Mouse (Mus musculus) liver, embryonic 14.5 days (tissue): Measurements from ENCODE around the gene P2ry6. TPM values are rescaled to one million over a fixed set of nuclear protein-coding genes. Genes with fewer than 3 reads are reported as not detected.

Source experiments
- ATAC-seq: fragments of 200-750 bp; cut with Nextera tagmentation; 2 replicates; pipeline ENCODE4 v1.8.0; 2017; ENCODE audit warnings: moderate number of reproducible peaks, mild to moderate bottlenecking, moderate library complexity; ENCODE audit not compliant: insufficient read depth
- DNase-seq, 3 experiments: peaks; one replicate each; pipeline ENCODE4 v3.0.0-alpha.2; 2012 to 2013; ENCODE audit warnings: low read depth in 3 of 3, low spot score in 3 of 3
- H3K27ac ChIP-seq: fragments of 300-500 bp; sonication (generic); 2 replicates; pipeline ENCODE4 v1.5.1; 2014; ENCODE audit warnings: moderate library complexity, mild to moderate bottlenecking, control low read depth, inconsistent platforms
- H3K27me3 ChIP-seq: fragments of 300-500 bp; sonication (generic); 2 replicates; pipeline ENCODE4 v1.6.1; 2014; ENCODE audit warnings: mild to moderate bottlenecking, low read length, moderate library complexity; ENCODE audit not compliant: control insufficient read depth, insufficient read depth
- H3K36me3 ChIP-seq: fragments of 300-500 bp; sonication (generic); replicated peaks from 2 replicates; pipeline ENCODE4 v1.6.1; 2014; ENCODE audit warnings: low read depth; ENCODE audit not compliant: control insufficient read depth, insufficient read depth
- H3K4me1 ChIP-seq, 2 experiments: fragments of 200-500 bp in 1 of 2; fragments of 300-500 bp in 1 of 2; sonication (generic) in 1 of 2; replicated peaks; 2 replicates each; pipeline ENCODE4 v1.6.1; 2012 to 2014; ENCODE audit warnings: antibody characterized with exemption in 1 of 2, inconsistent platforms in 1 of 2, low read length in 1 of 2; ENCODE audit not compliant: control insufficient read depth in 2 of 2, insufficient read depth in 2 of 2
- H3K4me2 ChIP-seq: fragments of 300-500 bp; sonication (generic); 2 replicates; pipeline ENCODE4 v1.6.1; 2014; ENCODE audit warnings: low read depth, mild to moderate bottlenecking, control low read depth, moderate library complexity
- H3K4me3 ChIP-seq, 2 experiments: fragments of 200-500 bp in 1 of 2; fragments of 300-500 bp in 1 of 2; sonication (generic) in 1 of 2; 2 replicates each; pipeline ENCODE4 v1.5.1; 2012 to 2014; ENCODE audit warnings: low read depth in 2 of 2, low read length in 2 of 2, mild to moderate bottlenecking in 2 of 2, control low read depth in 1 of 2, inconsistent platforms in 1 of 2, moderate library complexity in 1 of 2; ENCODE audit not compliant: insufficient read depth in 1 of 2
- H3K9ac ChIP-seq: fragments of 300-500 bp; sonication (generic); replicated peaks from 2 replicates; pipeline ENCODE4 v1.6.1; 2014; ENCODE audit warnings: mild to moderate bottlenecking, control low read depth, moderate library complexity
- H3K9me3 ChIP-seq: fragments of 300-500 bp; sonication (generic); 2 replicates; pipeline ENCODE4 v1.6.1; 2016; ENCODE audit warnings: low read length, mixed read lengths; ENCODE audit not compliant: control insufficient read depth
- CTCF ChIP-seq: IDR thresholded peaks from 2 replicates; pipeline ENCODE4 v1.5.1; 2016; ENCODE audit warnings: antibody characterized with exemption, low read depth, control low read depth
- EP300 ChIP-seq: IDR thresholded peaks from 2 replicates; pipeline ENCODE4 v1.6.1; 2016; ENCODE audit warnings: antibody characterized with exemption, low read depth
- WGBS: fragments of 180-500 bp; shearing (Covaris S2); extraction: QIAGEN DNeasy Blood & Tissue Kit; methylation state at CpG from one replicate; pipeline ENCODE4 v1.1.7; 2014; ENCODE audit not compliant: insufficient replicate concordance; 5-methylcytosine and 5-hydroxymethylcytosine counted together
- polyA plus RNA-seq, 2 experiments: library from polyadenylated mRNA; depleted of rRNA in 1 of 2; stranded (reverse) in 1 of 2; unstranded in 1 of 2; fragments of >200 nt; fragmentation: Nextera tagmentation in 1 of 2; extraction: Ambion mirVana in 1 of 2; gene quantifications; 2 replicates each; pipeline versions ENCODE4 v1.2.1 to v1.2.3; 2012 to 2014

The P2ry6 gene
- polyA plus RNA-seq, 2 experiments = 2.0 to 2.9 TPM

DNA sequence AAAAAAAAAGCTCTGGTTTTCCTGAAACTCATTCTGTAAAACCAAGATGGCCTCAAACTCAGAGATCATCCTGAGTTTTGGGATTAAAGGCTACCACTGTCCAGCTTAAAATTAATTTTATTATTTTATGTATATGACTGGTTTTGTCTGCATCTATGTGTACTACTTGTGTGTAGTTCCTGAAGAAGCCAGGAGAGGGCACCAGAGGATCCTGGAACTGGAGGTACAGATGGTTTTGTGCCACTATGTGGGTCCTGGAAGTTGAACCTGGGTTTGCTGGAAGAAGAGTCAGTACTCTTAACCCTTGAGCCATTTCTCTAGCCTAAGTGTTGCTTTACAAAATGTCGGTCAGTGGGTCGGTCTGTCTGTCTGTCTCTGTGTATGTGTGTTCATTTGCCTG is 16.0 kb downstream of the P2ry6 start:
- H3K4me2 ChIP-seq = no peak overlapping the region
- TF ChIP-seq CTCF (peak; percentile 52), EP300 (no peak)
- no peak overlapping the region for H3K27ac ChIP-seq
- peak in 1 of 3 experiments; percentile 23 for DNase-seq
- H3K4me3 ChIP-seq = no peak overlapping the region
- H3K9ac ChIP-seq = no peak overlapping the region
- H3K36me3 ChIP-seq = no peaks in the 10 kb centered on the region
- ATAC-seq = no peak
- no peaks in the 10 kb centered on the region for H3K27me3 ChIP-seq
- 85% methylated on average over 2 of the region's 2 CpGs for WGBS
- H3K4me1 ChIP-seq = peaks cover 0 to 6% of the 10 kb centered on the region in 2 experiments; a peak in 2 of 4 replicates
- H3K9me3 ChIP-seq = no peaks in the 10 kb centered on the region

DNA sequence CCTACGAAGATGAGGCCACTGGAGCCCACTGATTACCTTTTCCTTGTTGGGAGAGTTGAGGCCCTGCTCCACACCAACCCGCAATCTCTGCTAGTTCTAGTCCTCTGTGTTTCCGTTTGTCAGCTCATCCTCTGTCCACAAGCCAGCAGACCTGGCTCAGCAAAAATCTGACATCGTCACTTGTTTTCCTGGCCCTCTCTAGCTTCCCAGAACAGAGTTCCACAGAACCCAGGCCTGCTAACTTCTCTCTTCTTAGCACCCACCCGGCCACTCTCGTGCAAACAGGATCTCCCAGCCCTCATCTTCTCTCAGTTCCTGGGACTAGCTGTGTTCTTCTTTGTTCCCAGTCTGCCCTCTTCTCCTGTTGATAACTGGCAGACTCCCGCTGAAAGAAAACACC is 21.8 kb downstream of the P2ry6 start:
- DNase-seq (no peak), ATAC-seq (no peak)
- Histone ChIP-seq H3K9me3 (no peaks in the 10 kb centered on the region), H3K4me2 (no peak overlapping the region), H3K27me3 (no peaks in the 10 kb centered on the region), H3K4me3 (no peak overlapping the region), H3K36me3 (no peaks in the 10 kb centered on the region), H3K27ac (no peak overlapping the region), H3K9ac (no peak overlapping the region), H3K4me1 (peaks cover 2 to 31% of the 10 kb centered on the region in 2 experiments; a peak in 2 of 4 replicates)
- WGBS = 60% methylated on average over 7 of the region's 7 CpGs
- no peak for TF ChIP-seq EP300
- no peak for TF ChIP-seq CTCF

DNA sequence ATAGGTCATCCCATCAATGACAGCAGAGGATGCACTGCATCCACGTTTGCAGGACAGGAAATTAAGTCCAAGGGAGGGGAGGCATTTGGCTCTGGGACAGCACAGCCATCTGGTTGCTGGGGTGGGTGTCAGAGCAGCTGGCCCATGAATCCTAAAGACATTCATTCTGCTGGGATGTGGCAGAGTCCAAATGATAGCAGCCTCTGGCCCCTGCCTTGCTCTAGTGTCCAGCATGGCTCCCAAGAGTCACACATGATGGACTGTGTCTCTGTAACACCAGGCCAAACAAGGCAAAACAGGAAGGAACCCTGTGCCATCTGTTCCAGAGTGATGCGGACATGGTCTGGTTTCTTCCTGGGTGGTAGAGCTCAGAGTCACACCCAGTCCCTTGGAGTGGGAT is 22.5 kb downstream of the P2ry6 start:
- no peaks in the 10 kb centered on the region for H3K9me3 ChIP-seq
- H3K36me3 ChIP-seq = no peaks in the 10 kb centered on the region
- WGBS = 43% methylated on average over 2 of the region's 2 CpGs
- H3K9ac ChIP-seq = no peak overlapping the region
- H3K4me3 ChIP-seq = no peak overlapping the region
- H3K4me2 ChIP-seq = no peak overlapping the region
- no peaks in the 10 kb centered on the region for H3K27me3 ChIP-seq
- H3K4me1 ChIP-seq = peaks cover 2 to 31% of the 10 kb centered on the region in 2 experiments; a peak in 2 of 4 replicates
- DNase-seq = no peak
- TF ChIP-seq CTCF (no peak), EP300 (no peak)
- no peak for ATAC-seq
- no peak overlapping the region for H3K27ac ChIP-seq

DNA sequence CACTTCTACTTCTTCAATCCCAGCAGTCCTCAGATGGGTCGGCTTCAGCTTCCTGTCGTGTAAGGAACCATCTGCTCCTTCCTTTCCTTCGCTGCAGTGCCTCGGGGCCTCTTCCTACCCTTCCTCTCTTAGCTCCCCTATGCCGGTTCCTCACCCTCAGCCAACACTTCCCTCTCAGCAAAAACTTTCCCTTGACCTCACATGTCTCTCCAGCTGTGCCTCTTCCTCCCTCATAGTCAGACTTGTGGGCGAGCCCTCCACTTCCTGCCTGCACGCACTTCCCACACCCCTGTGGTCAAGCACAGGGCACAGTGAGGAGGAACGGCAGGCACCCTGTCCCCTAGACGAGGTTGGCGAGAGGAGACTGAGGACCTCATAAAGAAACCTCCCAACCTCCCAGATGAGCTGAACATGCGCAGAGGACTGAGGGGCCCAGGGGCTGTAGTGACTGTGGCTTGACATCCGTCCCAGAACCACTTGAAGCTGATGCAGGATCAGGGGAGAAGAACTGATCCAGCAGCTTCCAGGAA is 23.9 kb downstream of the P2ry6 start:
- ATAC-seq (peak; percentile 71), DNase-seq (peak in 1 of 3 experiments; percentile 14)
- no peak overlapping the region for H3K4me2 ChIP-seq
- H3K9ac ChIP-seq = no peak overlapping the region
- no peaks in the 10 kb centered on the region for H3K27me3 ChIP-seq
- no peak overlapping the region for H3K27ac ChIP-seq
- WGBS = 11% methylated on average over 12 of the region's 12 CpGs
- no peaks in the 10 kb centered on the region for H3K36me3 ChIP-seq
- no peak for TF ChIP-seq CTCF
- no peak for TF ChIP-seq EP300
- H3K9me3 ChIP-seq = no peaks in the 10 kb centered on the region
- peaks cover 2 to 28% of the 10 kb centered on the region in 2 experiments; a peak in 2 of 4 replicates for H3K4me1 ChIP-seq
- no peak overlapping the region for H3K4me3 ChIP-seq

DNA sequence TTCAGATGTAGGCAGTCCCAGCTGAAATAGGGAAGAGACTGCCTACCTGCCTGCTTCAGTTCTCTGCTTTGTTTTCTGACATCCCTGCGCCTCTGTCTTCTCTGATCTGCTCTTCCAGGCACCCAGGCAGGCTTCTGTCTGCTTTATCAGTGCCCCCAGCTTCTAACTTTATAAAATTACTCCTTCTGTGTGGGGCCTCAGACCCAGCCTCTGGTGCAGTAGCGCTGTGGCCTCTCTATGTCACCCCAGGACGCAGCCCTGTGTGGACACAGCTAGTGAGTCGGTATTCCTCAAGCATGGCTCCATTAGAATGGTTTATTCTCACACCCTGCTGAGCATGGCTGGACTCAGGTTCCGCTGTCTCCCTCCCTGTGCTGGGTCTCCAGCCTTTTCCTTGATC is 24.4 kb downstream of the P2ry6 start:
- DNase-seq = no peak
- Histone ChIP-seq H3K27me3 (no peaks in the 10 kb centered on the region), H3K4me1 (peaks cover 2 to 28% of the 10 kb centered on the region in 2 experiments; a peak in 2 of 4 replicates), H3K4me3 (no peak overlapping the region), H3K9ac (no peak overlapping the region), H3K4me2 (no peak overlapping the region), H3K27ac (no peak overlapping the region; the same call in 1 of the 2 replicates), H3K9me3 (no peaks in the 10 kb centered on the region), H3K36me3 (no peaks in the 10 kb centered on the region)
- WGBS = 12% methylated on average over 5 of the region's 5 CpGs
- no peak for TF ChIP-seq CTCF
- TF ChIP-seq EP300 = no peak
- peak; percentile 49; the same call in 1 of the 2 replicates for ATAC-seq
